Mouse (Mus musculus): ENCODE results near the gene Nacc1.

- TF ChIP-seq CTCF (IDR thresholded peaks at IDR 0.05; ENCODE audit: borderline replicate concordance, insufficient read depth, low read length) (no peak), POLR2A (IDR thresholded peaks at IDR 0.05; ENCODE audit: low read depth, low read length) (no peak)
Measured at GRCm38 (mm10) chr8:84646800-84647199, 40.9 kb downstream of the Nacc1 start.

Measured in embryonic fibroblast, embryonic 13.5 days (primary cell).